In the genomic region with DNA sequence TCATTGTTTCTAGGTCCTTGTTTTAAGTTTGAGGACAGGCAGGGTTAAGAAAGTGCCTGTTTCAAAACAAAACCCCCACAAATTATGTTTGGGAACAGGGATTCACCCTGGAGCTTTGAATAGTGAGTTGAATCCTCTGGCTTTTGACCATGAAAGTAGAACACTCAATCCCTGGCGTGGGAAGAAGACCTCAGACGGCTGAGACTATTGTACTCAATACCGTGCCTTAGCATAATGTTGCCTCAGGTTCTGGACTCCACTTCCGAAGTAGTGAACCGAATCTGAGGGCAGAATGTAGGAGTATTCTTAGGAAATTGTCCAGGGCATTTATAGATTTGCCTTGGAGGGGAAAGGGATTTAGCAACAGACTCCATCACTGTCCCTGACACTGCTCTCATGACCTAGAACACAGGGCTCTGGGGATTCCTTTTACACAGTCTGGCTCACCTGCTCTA, we compare ENCODE assay signal across 9 mouse cellular contexts. TPM values are rescaled to one million over a fixed set of nuclear protein-coding genes. Genes with fewer than 3 reads are reported as not detected.
DNase-seq lines count a peak whose midpoint lies in the region; ATAC-seq and TF ChIP-seq lines count a peak whose summit lies in the region.
"Had no signal": no experiment of that assay in that cellular context is flagged by ENCODE, and none has a peak within 500 bp of the region (broad histone marks: within the 10 kb centered on the region; RNA-seq: fewer than 3 reads in every experiment).

No protein-coding gene starts in this region.

- H3K9me3 ChIP-seq in intestine, embryonic 15.5 days, result no peaks in the 10 kb centered on the region
- no peaks in the 10 kb centered on the region for H3K9me3 ChIP-seq in neural tube, embryonic 12.5 days

- H3K36me3 ChIP-seq in intestine, embryonic 15.5 days, result no peaks in the 10 kb centered on the region
- no peaks in the 10 kb centered on the region; the same call in 1 of the 2 replicates for H3K36me3 ChIP-seq in neural tube, embryonic 12.5 days

- peaks cover 33% of the 10 kb centered on the region for H3K4me1 ChIP-seq in intestine, embryonic 15.5 days (replicated peaks)
- peaks cover 19% of the 10 kb centered on the region for H3K4me1 ChIP-seq in neural tube, embryonic 12.5 days

- DNase-seq in layer of hippocampus, adult 2 months (ENCODE audit: low spot score in 2 of 2), result no peak
- DNase-seq in layer of hippocampus, postnatal 10 days (ENCODE audit: low spot score in 2 of 2), result no peak
- peak; percentile 97 for DNase-seq in fat pad, adult 2 months (ENCODE audit: extremely low read depth, low read depth, low spot score)
- no peak for DNase-seq in frontal cortex, postnatal 25 days (ENCODE audit: low spot score in 2 of 2)
- DNase-seq in B cell, adult 2 months, result no peak

- H3K27ac ChIP-seq in layer of hippocampus, adult 2 months, result peak overlapping the region; percentile 89; the same call in 1 of the 2 replicates
- H3K27ac ChIP-seq in intestine, embryonic 15.5 days, result no peak overlapping the region
- H3K27ac ChIP-seq in neural tube, embryonic 12.5 days, result no peak overlapping the region
- H3K27ac ChIP-seq: macrophage had no signal

- ATAC-seq in intestine, embryonic 15.5 days, result peak; percentile 9
- no peak for ATAC-seq in neural tube, embryonic 12.5 days (ENCODE audit: low FRiP score, low read depth)
- ATAC-seq in monocyte, adult 5-6 weeks (replicated peaks; ENCODE audit: insufficient number of reproducible peaks, low FRiP score, low TSS enrichment, poor library complexity, severe bottlenecking), result no peak

- TF ChIP-seq CTCF in layer of hippocampus, adult 2 months (conservative IDR thresholded peaks at IDR 0.05), result no peak

- H3K4me2 ChIP-seq in intestine, embryonic 15.5 days (replicated peaks), result peak overlapping the region; percentile 81
- H3K4me2 ChIP-seq in neural tube, embryonic 12.5 days (replicated peaks), result peak overlapping the region; percentile 86

- H3K9ac ChIP-seq in intestine, embryonic 15.5 days, result no peak overlapping the region
- peak overlapping the region; percentile 80 for H3K9ac ChIP-seq in neural tube, embryonic 12.5 days

- H3K27me3 ChIP-seq in intestine, embryonic 15.5 days (replicated peaks), result no peaks in the 10 kb centered on the region
- no peaks in the 10 kb centered on the region for H3K27me3 ChIP-seq in neural tube, embryonic 12.5 days (replicated peaks)

- peak overlapping the region; percentile 80 for H3K4me3 ChIP-seq in layer of hippocampus, adult 2 months
- peak overlapping the region; percentile 93 for H3K4me3 ChIP-seq in intestine, embryonic 15.5 days (replicated peaks)
- peak overlapping the region; percentile 74 for H3K4me3 ChIP-seq in neural tube, embryonic 12.5 days

- WGBS in intestine, embryonic 15.5 days, result 31% methylated on average over 5 of the region's 5 CpGs
- 27% methylated on average over 5 of the region's 5 CpGs for WGBS in neural tube, embryonic 12.5 days

RNA-seq across cellular contexts. Expression of gene Tmem110, which starts 0.3 kb away (rescaled TPM):
- total RNA-seq in layer of hippocampus, adult 2 months (2021), result 10 to 100 TPM; 21.6 to 24.5 TPM
- 10 to 100 TPM; 18.2 to 31.3 TPM for total RNA-seq in layer of hippocampus, postnatal 10 days (2021)
- 22.0 and 22.2 TPM in 2 replicates for polyA plus RNA-seq in intestine, embryonic 15.5 days (2015; fragmentation: Nextera tagmentation; extraction: Ambion mirVana)
- 25.3 and 25.5 TPM in 2 replicates for polyA plus RNA-seq in neural tube, embryonic 12.5 days (2016; fragmentation: Nextera tagmentation; extraction: Ambion mirVana)
- total RNA-seq in monocyte, adult 5-6 weeks (2017), result 6.1 to 14.1 TPM (median 11.7 TPM) in 3 replicates

RNA-seq across cellular contexts. Expression of gene Mustn1, which starts 54.0 kb away (rescaled TPM):
- total RNA-seq in layer of hippocampus, adult 2 months (2021), result 1 to 10 TPM; 2.1 to 2.3 TPM
- 1 to 10 TPM; 2.4 to 2.7 TPM for total RNA-seq in layer of hippocampus, postnatal 10 days (2021)
- polyA plus RNA-seq in intestine, embryonic 15.5 days (2015; fragmentation: Nextera tagmentation; extraction: Ambion mirVana), result 8.1 and 8.3 TPM in 2 replicates
- 2.5 and 3.1 TPM in 2 replicates for polyA plus RNA-seq in neural tube, embryonic 12.5 days (2016; fragmentation: Nextera tagmentation; extraction: Ambion mirVana)
- 0.49 to 1.3 TPM in 2 of 3 replicates, not detected in the other for total RNA-seq in monocyte, adult 5-6 weeks (2017)
- polyA plus RNA-seq: macrophage had no signal
